Comparison of ENCODE assay signal across 8 mouse cellular contexts in the genomic region with DNA sequence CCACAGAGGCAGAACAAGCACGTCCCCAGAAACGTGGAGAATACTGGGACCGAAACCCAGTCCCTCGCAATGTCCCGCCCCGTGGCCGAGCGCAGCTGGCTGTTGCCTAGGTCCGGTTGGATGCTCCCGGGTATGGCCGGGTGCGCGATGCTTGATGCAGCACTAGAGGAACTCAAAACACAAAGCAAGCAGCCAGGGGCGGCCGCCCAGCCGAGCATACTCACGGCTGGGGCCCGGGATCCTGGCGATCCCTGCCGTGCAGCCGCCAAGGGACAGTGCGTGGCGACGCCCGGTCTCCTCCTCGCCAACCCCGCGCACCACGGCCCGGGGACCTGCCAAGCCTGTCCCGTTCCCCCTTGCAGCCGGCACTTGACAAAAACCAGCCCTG. TPM values are rescaled to one million over a fixed set of nuclear protein-coding genes. Genes with fewer than 3 reads are reported as not detected.
A peak's percentile ranks its signal among the peaks of the same experiment; 100 is the strongest.
DNase-seq lines count a peak whose midpoint lies in the region; ATAC-seq and TF ChIP-seq lines count a peak whose summit lies in the region.

No protein-coding gene starts in this region.

- under 1% methylated on average over 32 of the region's 32 CpGs for WGBS in kidney, adult 2 months
- under 1% methylated on average over 32 of the region's 32 CpGs for whole genome bisulfite sequencing in lung, embryonic 14.5 days

- peak; percentile 10 for DNase-seq in right cerebral cortex, adult 18-20 months
- no peak for DNase-seq in right cerebral cortex, postnatal 36 days (ENCODE audit: low spot score in 2 of 2)
- peak; percentile 61 for DNase-seq in c-Kit-negative CD71-positive TER-119-positive erythroid progenitor cells, embryonic 14.5 days (ENCODE audit: low read depth, low spot score)
- peak; percentile 57 for DNase-seq in gastrocnemius, postnatal 10 days
- peak; percentile 62 for DNase-seq in kidney, adult 2 months
- DNase-seq in lung, embryonic 14.5 days = peak; percentile 82
- peak; percentile 63 for DNase-seq in yolk sac, embryonic 10.5 days (ENCODE audit: low spot score)

- TF ChIP-seq POLR2A in kidney, adult 2 months (IDR thresholded peaks at IDR 0.05; ENCODE audit: low read depth, low read length) = no peak

- H3K9me3 ChIP-seq in lung, embryonic 14.5 days (ENCODE audit: low read depth, low read length) = no peaks in the 10 kb centered on the region

- peak overlapping the region; percentile 95 for H3K4me2 ChIP-seq in lung, embryonic 14.5 days

- peak; percentile 62 for ATAC-seq in lung, embryonic 14.5 days (ENCODE audit: insufficient read depth)
- peak; percentile 13; the same call in 1 of the 2 replicates for ATAC-seq in neutrophil, adult 5-6 weeks (ENCODE audit: extremely low read depth, insufficient number of reproducible peaks, low FRiP score, poor library complexity, severe bottlenecking)

- peak overlapping the region; percentile 90 for H3K9ac ChIP-seq in lung, embryonic 14.5 days

- H3K4me3 ChIP-seq in kidney, adult 2 months (ENCODE audit: insufficient read depth, low read depth, low read length) = peak overlapping the region; percentile 63
- peak overlapping the region; percentile 70 for H3K4me3 ChIP-seq in lung, embryonic 14.5 days (ENCODE audit: low read depth, low read length)

- H3K36me3 ChIP-seq in kidney, adult 2 months (ENCODE audit: control insufficient read depth, insufficient read depth, low read length) = no peaks in the 10 kb centered on the region
- H3K36me3 ChIP-seq in lung, embryonic 14.5 days (ENCODE audit: insufficient read depth) = peaks cover 11% of the 10 kb centered on the region

- no peaks in the 10 kb centered on the region for H3K27me3 ChIP-seq in kidney, adult 2 months (replicated peaks; ENCODE audit: control insufficient read depth, insufficient read depth, low read length)
- H3K27me3 ChIP-seq in lung, embryonic 14.5 days (ENCODE audit: insufficient read depth, low read length) = no peaks in the 10 kb centered on the region

- H3K4me1 ChIP-seq in kidney, adult 2 months (ENCODE audit: control insufficient read depth, insufficient read depth, low read length) = no peaks in the 10 kb centered on the region
- no peaks in the 10 kb centered on the region for H3K4me1 ChIP-seq in lung, embryonic 14.5 days (ENCODE audit: insufficient read depth)

- H3K27ac ChIP-seq in kidney, adult 2 months (ENCODE audit: insufficient read depth, low read depth, low read length) = peak overlapping the region; percentile 95
- H3K27ac ChIP-seq in lung, embryonic 14.5 days (ENCODE audit: low read depth) = peak overlapping the region; percentile 98

- TF ChIP-seq CTCF in kidney, adult 2 months (conservative IDR thresholded peaks at IDR 0.05; ENCODE audit: insufficient read depth, insufficient read length, low read depth, low read length) = no peak
- TF ChIP-seq CTCF in lung, embryonic 14.5 days (IDR thresholded peaks at IDR 0.05; ENCODE audit: low read depth) = no peak; the same call in 1 of the 2 replicates

RNA-seq across cellular contexts. Expression of a gene that starts 0.3 kb away (rescaled TPM):
- total RNA-seq in gastrocnemius, postnatal 10 days (2021) = 10 to 100 TPM; 40.0 to 67.0 TPM
- polyA plus RNA-seq in kidney, adult 2 months (2012; rRNA removed) = 184 and 186 TPM in 2 replicates
- 262 and 275 TPM in 2 replicates for polyA plus RNA-seq in lung, embryonic 14.5 days (2014; fragmentation: Nextera tagmentation; extraction: Ambion mirVana)
- 667 and 713 TPM in 2 replicates for total RNA-seq in neutrophil, adult 5-6 weeks (2017)

RNA-seq across cellular contexts. Expression of a gene that starts 37.6 kb away (rescaled TPM):
- total RNA-seq in gastrocnemius, postnatal 10 days (2021) = 10 to 100 TPM; 91.5 to 98.3 TPM
- 13.3 and 19.6 TPM in 2 replicates for polyA plus RNA-seq in kidney, adult 2 months (2012; rRNA removed)
- polyA plus RNA-seq in lung, embryonic 14.5 days (2014; fragmentation: Nextera tagmentation; extraction: Ambion mirVana) = 53.6 and 53.8 TPM in 2 replicates
- total RNA-seq in neutrophil, adult 5-6 weeks (2017) = 20.7 and 22.3 TPM in 2 replicates

RNA-seq across cellular contexts. Expression of a gene that starts 54.5 kb away (rescaled TPM):
- 1 to 10 TPM; 4.7 to 5.2 TPM for total RNA-seq in gastrocnemius, postnatal 10 days (2021)
- polyA plus RNA-seq in kidney, adult 2 months (2012; rRNA removed) = 74.5 and 91.3 TPM in 2 replicates
- polyA plus RNA-seq in lung, embryonic 14.5 days (2014; fragmentation: Nextera tagmentation; extraction: Ambion mirVana) = 10.5 and 19.0 TPM in 2 replicates
- 1.4 TPM in 1 of 2 replicates, not detected in the other for total RNA-seq in neutrophil, adult 5-6 weeks (2017)

Comparison
In these comparisons a context has a peak if more than half of its experiments do, and no peak if none do; other contexts are left out.
1. DNase-seq: peak in right cerebral cortex, adult 18-20 months (single experiment), c-Kit-negative CD71-positive TER-119-positive erythroid progenitor cells, embryonic 14.5 days (single experiment), gastrocnemius, postnatal 10 days (single experiment), kidney, adult 2 months (single experiment), lung, embryonic 14.5 days (single experiment) and yolk sac, embryonic 10.5 days (single experiment); none in right cerebral cortex, postnatal 36 days (0 of 2).